10 mouse cellular contexts compared by ENCODE assay signal in the genomic region with DNA sequence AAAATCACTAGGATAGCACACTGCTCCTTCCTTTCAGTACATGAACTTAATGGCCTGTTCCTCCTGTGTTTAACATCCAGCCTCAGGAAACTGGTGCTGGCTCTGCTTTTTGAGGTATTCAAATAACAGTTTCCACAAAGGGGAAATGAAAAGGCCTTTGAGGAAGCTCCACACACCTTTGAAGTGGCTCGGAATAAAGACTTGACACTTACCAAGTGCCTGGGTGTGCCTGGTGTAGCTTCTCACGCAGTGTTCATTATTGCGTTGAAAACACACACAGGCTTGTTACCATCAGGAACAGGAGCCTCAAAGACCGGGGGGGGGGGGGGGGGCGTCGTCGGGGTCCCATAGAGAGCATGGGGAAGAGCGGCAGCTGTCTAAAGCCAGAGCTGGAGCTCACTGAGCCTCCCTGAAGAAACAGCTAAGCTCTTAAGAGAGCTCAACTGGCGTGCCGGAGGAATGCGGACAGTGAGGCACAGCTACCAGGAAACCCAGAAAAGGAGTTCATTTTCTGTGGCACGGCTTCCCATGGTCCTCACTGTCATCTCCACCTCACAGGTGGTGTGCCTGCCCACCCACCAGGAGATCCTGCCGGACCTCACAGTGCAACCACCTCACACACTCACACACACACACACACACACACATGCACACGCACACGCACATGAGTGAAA.
A peak's percentile ranks its signal among the peaks of the same experiment; 100 is the strongest.
DNase-seq lines count a peak whose midpoint lies in the region; ATAC-seq lines count a peak whose summit lies in the region.
"Had no signal": no experiment of that assay in that cellular context is flagged by ENCODE, and none has a peak within 500 bp of the region (broad histone marks: within the 10 kb centered on the region; RNA-seq: fewer than 3 reads in every experiment).

No protein-coding gene starts in this region.

- 24% methylated on average over 12 of the region's 15 CpGs for WGBS in neural tube, embryonic 14.5 days

- no peak overlapping the region for H3K9ac ChIP-seq in neural tube, embryonic 14.5 days (replicated peaks; ENCODE audit: low read depth, low read length)

- ATAC-seq in common myeloid progenitor, adult 5-6 weeks (replicated peaks; ENCODE audit: low read depth, poor library complexity, severe bottlenecking): 0 out of 2 replicates have a peak, but pooled peaks have one; percentile 11
- no peak for ATAC-seq in neural tube, embryonic 14.5 days (ENCODE audit: low read depth)
- no peak for ATAC-seq in monocyte, adult 5-6 weeks (replicated peaks; ENCODE audit: insufficient number of reproducible peaks, low FRiP score, low TSS enrichment, poor library complexity, severe bottlenecking)
- ATAC-seq: intestine, postnatal 0 days had no signal

- DNase-seq in retina, postnatal 1 day: peak; percentile 37
- no peak for DNase-seq in retina, embryonic 14.5 days (ENCODE audit: low spot score)
- DNase-seq in induced T-regulatory cell, adult 2 months (ENCODE audit: low read depth): peak; percentile 34
- no peak for DNase-seq in gastrocnemius, adult 18-20 months (ENCODE audit: low spot score)
- DNase-seq in embryo, embryonic 9.5 days (ENCODE audit: extremely low spot score): no peak

- no peaks in the 10 kb centered on the region for H3K9me3 ChIP-seq in neural tube, embryonic 14.5 days (ENCODE audit: control insufficient read depth, low read length)

- peaks cover 73% of the 10 kb centered on the region for H3K4me1 ChIP-seq in neural tube, embryonic 14.5 days (ENCODE audit: control insufficient read depth, insufficient read depth, low read length)

- H3K4me2 ChIP-seq in neural tube, embryonic 14.5 days (ENCODE audit: low read depth, low read length): no peak overlapping the region

- H3K27ac ChIP-seq in neural tube, embryonic 14.5 days (ENCODE audit: low read depth, low read length): peak overlapping the region; percentile 55; the same call in 1 of the 2 replicates

- no peaks in the 10 kb centered on the region for H3K27me3 ChIP-seq in neural tube, embryonic 14.5 days (ENCODE audit: control insufficient read depth, insufficient read depth, low read length)

- no peaks in the 10 kb centered on the region for H3K36me3 ChIP-seq in neural tube, embryonic 14.5 days (ENCODE audit: control insufficient read depth, insufficient read depth, low read length)

- no peak overlapping the region for H3K4me3 ChIP-seq in neural tube, embryonic 14.5 days (ENCODE audit: low read depth, low read length)
- H3K4me3 ChIP-seq: myocyte had no signal

Comparison
In these comparisons a context has a peak if more than half of its experiments do, and no peak if none do; other contexts are left out.
1. DNase-seq: peak in retina, postnatal 1 day (single experiment) and induced T-regulatory cell, adult 2 months (single experiment); none in retina, embryonic 14.5 days (single experiment), gastrocnemius, adult 18-20 months (single experiment) and embryo, embryonic 9.5 days (single experiment).